Mouse (Mus musculus) kidney, embryonic 16.5 days (tissue): ENCODE results near the gene Kalrn. TPM values are rescaled to one million over a fixed set of nuclear protein-coding genes. Genes with fewer than 3 reads are reported as not detected.

Experiments
- ATAC-seq: fragments of 200-750 bp; cut with Nextera tagmentation; 2 replicates; pipeline ENCODE4 v1.8.0; 2017; ENCODE audit warnings: moderate TSS enrichment; ENCODE audit not compliant: low FRiP score, low TSS enrichment
- H3K27ac ChIP-seq: fragments of 300-500 bp; sonication (generic); 2 replicates; pipeline ENCODE4 v1.5.1; 2014; ENCODE audit warnings: low read length
- H3K27me3 ChIP-seq: fragments of 300-500 bp; sonication (generic); 2 replicates; pipeline ENCODE4 v1.6.1; 2014; ENCODE audit warnings: low read length, control low read depth, mixed read lengths; ENCODE audit not compliant: insufficient read depth
- H3K36me3 ChIP-seq: fragments of 300-500 bp; sonication (generic); 2 replicates; pipeline ENCODE4 v1.6.1; 2014; ENCODE audit warnings: low read length, control low read depth, mixed read lengths; ENCODE audit not compliant: insufficient read depth
- H3K4me1 ChIP-seq: fragments of 300-500 bp; sonication (generic); 2 replicates; pipeline ENCODE4 v1.6.1; 2014; ENCODE audit warnings: low read length, control low read depth, mixed read lengths; ENCODE audit not compliant: insufficient read depth
- H3K4me2 ChIP-seq: fragments of 300-500 bp; sonication (generic); replicated peaks from 2 replicates; pipeline ENCODE4 v1.6.1; 2014; ENCODE audit warnings: low read depth, low read length
- H3K4me3 ChIP-seq: fragments of 300-500 bp; sonication (generic); 2 replicates; pipeline ENCODE4 v1.5.1; 2014; ENCODE audit warnings: mild to moderate bottlenecking, low read length
- H3K9ac ChIP-seq: fragments of 300-500 bp; sonication (generic); replicated peaks from 2 replicates; pipeline ENCODE4 v1.6.1; 2014; ENCODE audit warnings: low read length
- H3K9me3 ChIP-seq: fragments of 300-500 bp; sonication (generic); 2 replicates; pipeline ENCODE4 v1.6.1; 2016; ENCODE audit warnings: low read length, control low read depth
- WGBS: fragments of 180-500 bp; shearing (Covaris S2); extraction: QIAGEN DNeasy Blood & Tissue Kit; methylation state at CpG from one replicate; pipeline ENCODE4 v1.1.7; 2014; 5-methylcytosine and 5-hydroxymethylcytosine counted together
- polyA plus RNA-seq: library from polyadenylated mRNA; unstranded; fragments of >200 nt; fragmentation: Nextera tagmentation; extraction: Ambion mirVana; gene quantifications from 2 replicates; pipeline ENCODE4 v1.2.1, GENCODE M21; 2015

The Kalrn gene
- polyA plus RNA-seq, 1 experiment from 2014 or later: 15.2 TPM

- no peak overlapping the region for H3K4me3 ChIP-seq
- no peaks in the 10 kb centered on the region for H3K9me3 ChIP-seq
- no peak overlapping the region for H3K9ac ChIP-seq
- no peak overlapping the region for H3K27ac ChIP-seq
- no peak for ATAC-seq
- no peaks in the 10 kb centered on the region for H3K27me3 ChIP-seq
- 85% methylated on average over 8 of the region's 8 CpGs for WGBS
- no peaks in the 10 kb centered on the region for H3K4me1 ChIP-seq
- H3K36me3 ChIP-seq: no peaks in the 10 kb centered on the region
- no peak overlapping the region for H3K4me2 ChIP-seq
Observed at GRCm38 (mm10) chr16:34141670-34142069, 431.7 kb downstream of the Kalrn start.

GRCm38 (mm10) chr16:34135074-34135473 lies 438.3 kb downstream of the Kalrn start:
- WGBS: 75% methylated on average over 2 of the region's 2 CpGs
- Histone ChIP-seq H3K27ac (no peak overlapping the region), H3K4me1 (no peaks in the 10 kb centered on the region), H3K36me3 (no peaks in the 10 kb centered on the region), H3K9me3 (no peaks in the 10 kb centered on the region), H3K4me2 (no peak overlapping the region), H3K27me3 (no peaks in the 10 kb centered on the region), H3K4me3 (no peak overlapping the region), H3K9ac (no peak overlapping the region)
- no peak for ATAC-seq

- WGBS: 58% methylated on average over 3 of the region's 3 CpGs
- Histone ChIP-seq H3K9ac (no peak overlapping the region), H3K4me3 (no peak overlapping the region), H3K27me3 (no peaks in the 10 kb centered on the region), H3K36me3 (no peaks in the 10 kb centered on the region), H3K4me2 (no peak overlapping the region), H3K27ac (no peak overlapping the region), H3K9me3 (no peaks in the 10 kb centered on the region), H3K4me1 (no peaks in the 10 kb centered on the region)
- ATAC-seq: no peak
Observed at GRCm38 (mm10) chr16:34134628-34135027, 438.7 kb downstream of the Kalrn start.

GRCm38 (mm10) chr16:34125595-34125994 lies 447.7 kb downstream of the Kalrn start:
- Histone ChIP-seq H3K9ac (0 out of 2 replicates have a peak overlapping the region, but pooled peaks have one; percentile 11), H3K4me1 (no peaks in the 10 kb centered on the region), H3K27me3 (no peaks in the 10 kb centered on the region), H3K9me3 (no peaks in the 10 kb centered on the region), H3K4me2 (no peak overlapping the region), H3K36me3 (no peaks in the 10 kb centered on the region), H3K4me3 (no peak overlapping the region), H3K27ac (no peak overlapping the region)
- ATAC-seq: peak; percentile 57; the same call in 1 of the 2 replicates
- 2% methylated on average over 2 of the region's 2 CpGs for WGBS

GRCm38 (mm10) chr16:34122486-34122885 lies 450.8 kb downstream of the Kalrn start:
- no peak overlapping the region for H3K9ac ChIP-seq
- no peaks in the 10 kb centered on the region for H3K36me3 ChIP-seq
- no peak overlapping the region for H3K27ac ChIP-seq
- H3K9me3 ChIP-seq: no peaks in the 10 kb centered on the region
- no peak overlapping the region for H3K4me2 ChIP-seq
- 92% methylated on average over 9 of the region's 9 CpGs for WGBS
- no peaks in the 10 kb centered on the region for H3K27me3 ChIP-seq
- H3K4me3 ChIP-seq: no peak overlapping the region
- no peak for ATAC-seq
- no peaks in the 10 kb centered on the region for H3K4me1 ChIP-seq

- no peaks in the 10 kb centered on the region for H3K9me3 ChIP-seq
- H3K9ac ChIP-seq: no peak overlapping the region
- H3K4me3 ChIP-seq: no peak overlapping the region
- no peak for ATAC-seq
- H3K4me2 ChIP-seq: no peak overlapping the region
- no peak overlapping the region for H3K27ac ChIP-seq
- H3K4me1 ChIP-seq: no peaks in the 10 kb centered on the region
- WGBS: 78% methylated on average over 7 of the region's 7 CpGs
- no peaks in the 10 kb centered on the region for H3K36me3 ChIP-seq
- H3K27me3 ChIP-seq: no peaks in the 10 kb centered on the region
Observed at GRCm38 (mm10) chr16:34121288-34121687, 452.0 kb downstream of the Kalrn start.

GRCm38 (mm10) chr16:34120801-34121201 lies 452.5 kb downstream of the Kalrn start:
- 74% methylated on average over 9 of the region's 9 CpGs for WGBS
- H3K4me2 ChIP-seq: no peak overlapping the region
- no peak overlapping the region for H3K27ac ChIP-seq
- ATAC-seq: no peak
- H3K27me3 ChIP-seq: no peaks in the 10 kb centered on the region
- no peaks in the 10 kb centered on the region for H3K9me3 ChIP-seq
- H3K36me3 ChIP-seq: no peaks in the 10 kb centered on the region
- H3K4me3 ChIP-seq: no peak overlapping the region
- no peaks in the 10 kb centered on the region for H3K4me1 ChIP-seq
- no peak overlapping the region for H3K9ac ChIP-seq

- Histone ChIP-seq H3K4me1 (no peaks in the 10 kb centered on the region), H3K36me3 (no peaks in the 10 kb centered on the region), H3K4me2 (no peak overlapping the region), H3K9ac (no peak overlapping the region), H3K27ac (no peak overlapping the region), H3K4me3 (no peak overlapping the region), H3K27me3 (no peaks in the 10 kb centered on the region), H3K9me3 (no peaks in the 10 kb centered on the region)
- WGBS: 89% methylated on average over 7 of the region's 7 CpGs
- no peak for ATAC-seq
Observed at GRCm38 (mm10) chr16:34119844-34120243, 453.5 kb downstream of the Kalrn start.

- ATAC-seq: no peak
- no peak overlapping the region for H3K4me2 ChIP-seq
- H3K4me1 ChIP-seq: no peaks in the 10 kb centered on the region
- no peaks in the 10 kb centered on the region for H3K36me3 ChIP-seq
- H3K9ac ChIP-seq: no peak overlapping the region
- no peaks in the 10 kb centered on the region for H3K9me3 ChIP-seq
- 25% methylated on average over 2 of the region's 2 CpGs for WGBS
- no peak overlapping the region for H3K27ac ChIP-seq
- H3K4me3 ChIP-seq: no peak overlapping the region
- H3K27me3 ChIP-seq: no peaks in the 10 kb centered on the region
Observed at GRCm38 (mm10) chr16:34119370-34119769, 454.0 kb downstream of the Kalrn start.

GRCm38 (mm10) chr16:34114665-34115064 lies 458.7 kb downstream of the Kalrn start:
- Histone ChIP-seq H3K36me3 (no peaks in the 10 kb centered on the region), H3K27me3 (no peaks in the 10 kb centered on the region), H3K4me3 (no peak overlapping the region), H3K4me2 (no peak overlapping the region), H3K9me3 (no peaks in the 10 kb centered on the region), H3K9ac (no peak overlapping the region), H3K27ac (no peak overlapping the region), H3K4me1 (no peaks in the 10 kb centered on the region)
- WGBS: 9% methylated on average over 3 of the region's 3 CpGs
- ATAC-seq: peak; percentile 70; the same call in 1 of the 2 replicates
